Mouse (Mus musculus): ENCODE measurements around the gene Zbtb12.

DNA sequence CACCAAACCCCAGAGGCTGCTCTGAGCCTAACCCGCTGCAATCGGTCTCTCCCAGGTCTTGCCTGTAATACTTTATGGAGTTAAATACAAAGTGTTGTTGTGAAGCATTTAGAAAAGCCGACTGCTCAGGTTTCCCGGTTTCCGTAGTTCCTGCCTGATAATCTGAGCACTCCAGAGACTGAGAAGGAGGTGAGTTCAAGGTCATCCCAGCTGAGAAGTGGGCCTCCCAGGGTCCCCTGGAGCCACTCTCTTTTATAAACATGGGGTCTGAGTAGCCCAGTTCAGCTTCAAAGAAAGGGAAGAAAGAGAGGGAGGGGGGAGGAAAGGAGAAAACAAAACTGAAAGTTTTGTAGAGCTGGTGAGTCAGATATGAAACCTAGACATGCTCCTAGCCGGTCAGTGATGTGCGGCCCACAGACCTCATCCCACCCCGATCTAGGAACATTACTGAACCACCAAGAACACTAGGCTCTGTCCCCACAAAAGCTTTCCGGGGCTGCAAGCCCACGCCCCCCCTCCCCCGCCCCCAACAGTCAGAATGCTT is at the start of gene Zbtb12:
- no peak for TF ChIP-seq CTCF (IDR thresholded peaks at IDR 0.05 in 2 of 3, conservative IDR thresholded peaks at IDR 0.05 in 1 of 3; ENCODE audit: control insufficient read depth in 1 of 3, insufficient read depth in 1 of 3, low read depth in 2 of 3, low read length in 3 of 3, poor library complexity in 1 of 3, severe bottlenecking in 1 of 3)
- no peak for TF ChIP-seq TCF12 (IDR thresholded peaks at IDR 0.05; ENCODE audit: low read depth, low read length)
- no peak for TF ChIP-seq MAFK (IDR thresholded peaks at IDR 0.05; ENCODE audit: borderline replicate concordance, low read depth, low read length)
- TF ChIP-seq SIN3A (IDR thresholded peaks at IDR 0.05; ENCODE audit: low read length) = no peak
- TF ChIP-seq ELF1 (IDR thresholded peaks at IDR 0.05; ENCODE audit: low read depth, low read length) = no peak
- no peak for TF ChIP-seq KAT2A (conservative IDR thresholded peaks at IDR 0.05; ENCODE audit: low read depth, low read length)
- no peak for TF ChIP-seq HCFC1 (IDR thresholded peaks at IDR 0.05; ENCODE audit: low read depth, low read length)
- no peak for TF ChIP-seq MYC (IDR thresholded peaks at IDR 0.05; ENCODE audit: low read depth, low read length)
